8 mouse cellular contexts compared by ENCODE assay signal in the genomic region with DNA sequence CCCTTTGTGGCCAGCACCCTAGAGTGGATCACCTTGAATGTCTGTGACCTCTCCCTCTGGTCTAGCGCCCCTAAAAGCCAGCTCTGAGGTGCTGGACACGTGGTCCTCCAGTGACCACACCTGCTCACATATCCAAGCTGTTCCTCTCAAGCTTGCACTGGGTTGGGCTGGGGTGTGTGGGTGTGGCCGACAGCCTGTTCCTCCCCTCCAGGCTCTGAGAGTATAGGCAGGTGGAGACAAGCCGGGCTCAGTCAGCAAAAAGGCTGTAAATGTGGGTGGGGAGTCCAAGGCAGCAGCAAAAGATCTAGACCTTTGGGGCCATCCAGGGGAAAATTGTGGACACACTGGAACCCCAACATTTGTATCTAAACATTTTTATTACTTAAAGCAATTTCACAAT. TPM values are rescaled to one million over a fixed set of nuclear protein-coding genes. Genes with fewer than 3 reads are reported as not detected.
DNase-seq lines count a peak whose midpoint lies in the region; ATAC-seq and TF ChIP-seq lines count a peak whose summit lies in the region.

No protein-coding gene starts in this region.

- H3K4me1 ChIP-seq in forebrain, embryonic 10.5 days = peaks cover 54% of the 10 kb centered on the region
- peaks cover 15% of the 10 kb centered on the region for H3K4me1 ChIP-seq in forebrain, embryonic 14.5 days (ENCODE audit: control insufficient read depth, insufficient read depth, low read length)
- peaks cover 78% of the 10 kb centered on the region for H3K4me1 ChIP-seq in G1E (ENCODE audit: insufficient read depth, low read depth, low read length)
- peaks cover 35% of the 10 kb centered on the region for H3K4me1 ChIP-seq in intestine, embryonic 14.5 days (replicated peaks; ENCODE audit: control insufficient read depth, insufficient read depth, low read length)
- H3K4me1 ChIP-seq in megakaryocyte, embryonic 14.5 days = peaks cover 84% of the 10 kb centered on the region
- H3K4me1 ChIP-seq in hindbrain, embryonic 14.5 days (replicated peaks; ENCODE audit: control insufficient read depth, insufficient read depth, low read length) = peaks cover 12% of the 10 kb centered on the region; the same call in 1 of the 2 replicates

- H3K27ac ChIP-seq in forebrain, embryonic 10.5 days = peak overlapping the region; percentile 83; the same call in 1 of the 2 replicates
- no peak overlapping the region for H3K27ac ChIP-seq in forebrain, embryonic 14.5 days (ENCODE audit: low read depth, low read length)
- no peak overlapping the region for H3K27ac ChIP-seq in intestine, embryonic 14.5 days (ENCODE audit: low read depth)
- H3K27ac ChIP-seq in hindbrain, embryonic 14.5 days = no peak overlapping the region

- no peak overlapping the region for H3K4me3 ChIP-seq in forebrain, embryonic 10.5 days
- no peak overlapping the region for H3K4me3 ChIP-seq in forebrain, embryonic 14.5 days (ENCODE audit: low read depth, low read length)
- H3K4me3 ChIP-seq in G1E (ENCODE audit: low read depth, low read length) = peak overlapping the region; percentile 64; the same call in 1 of the 2 replicates
- no peak overlapping the region for H3K4me3 ChIP-seq in intestine, embryonic 14.5 days (ENCODE audit: low read depth, low read length)
- H3K4me3 ChIP-seq in megakaryocyte, embryonic 14.5 days (replicated peaks) = peak overlapping the region; percentile 62
- no peak overlapping the region for H3K4me3 ChIP-seq in hindbrain, embryonic 14.5 days (replicated peaks; ENCODE audit: low read length)

- ATAC-seq in forebrain, embryonic 14.5 days = no peak
- peak; percentile 69 for ATAC-seq in G1E (ENCODE audit: extremely low read depth, insufficient number of reproducible peaks, low FRiP score, poor library complexity, severe bottlenecking)
- peak; percentile 74 for ATAC-seq in intestine, embryonic 14.5 days (replicated peaks; ENCODE audit: low FRiP score, low TSS enrichment, low read depth)
- ATAC-seq in hindbrain, embryonic 14.5 days (ENCODE audit: low FRiP score) = no peak

- no peaks in the 10 kb centered on the region for H3K36me3 ChIP-seq in forebrain, embryonic 10.5 days (replicated peaks)
- no peaks in the 10 kb centered on the region for H3K36me3 ChIP-seq in forebrain, embryonic 14.5 days (ENCODE audit: control insufficient read depth, insufficient read depth, low read length)
- H3K36me3 ChIP-seq in G1E (replicated peaks) = no peaks in the 10 kb centered on the region
- H3K36me3 ChIP-seq in intestine, embryonic 14.5 days (ENCODE audit: control insufficient read depth, insufficient read depth, low read length) = no peaks in the 10 kb centered on the region
- no peaks in the 10 kb centered on the region for H3K36me3 ChIP-seq in megakaryocyte, embryonic 14.5 days (replicated peaks; ENCODE audit: low read length)
- H3K36me3 ChIP-seq in hindbrain, embryonic 14.5 days (replicated peaks; ENCODE audit: control insufficient read depth, insufficient read depth) = no peaks in the 10 kb centered on the region

- TF ChIP-seq CTCF in G1E (IDR thresholded peaks at IDR 0.05; ENCODE audit: low read depth, low read length) = no peak

- H3K9ac ChIP-seq in forebrain, embryonic 14.5 days (ENCODE audit: low read length) = no peak overlapping the region
- no peak overlapping the region for H3K9ac ChIP-seq in intestine, embryonic 14.5 days (ENCODE audit: low read length)
- no peak overlapping the region for H3K9ac ChIP-seq in hindbrain, embryonic 14.5 days

- H3K4me2 ChIP-seq in forebrain, embryonic 14.5 days (ENCODE audit: low read length) = no peak overlapping the region
- H3K4me2 ChIP-seq in intestine, embryonic 14.5 days (ENCODE audit: low read length) = no peak overlapping the region
- no peak overlapping the region for H3K4me2 ChIP-seq in hindbrain, embryonic 14.5 days (replicated peaks)

- peak; percentile 28 for DNase-seq in forebrain, embryonic 10.5 days (ENCODE audit: extremely low spot score, low spot score)
- DNase-seq in forebrain, embryonic 14.5 days (ENCODE audit: low spot score) = no peak
- DNase-seq in G1E (ENCODE audit: low spot score) = peak; percentile 84
- peak; percentile 68 for DNase-seq in intestine, embryonic 14.5 days (ENCODE audit: low spot score)
- DNase-seq in adrenal gland, adult 18-20 months (ENCODE audit: low spot score in 2 of 2) = no peak
- no peak for DNase-seq in layer of hippocampus, adult 18-20 months (ENCODE audit: low spot score in 2 of 2)
- DNase-seq in hindbrain, embryonic 14.5 days (ENCODE audit: low spot score) = no peak

- peaks cover 31% of the 10 kb centered on the region for H3K27me3 ChIP-seq in forebrain, embryonic 10.5 days (ENCODE audit: poor library complexity, severe bottlenecking)
- H3K27me3 ChIP-seq in forebrain, embryonic 14.5 days (replicated peaks; ENCODE audit: control insufficient read depth, insufficient read depth, low read length) = 0 out of 2 replicates have a peak, but pooled peaks cover 3% of the 10 kb centered on the region
- H3K27me3 ChIP-seq in G1E (ENCODE audit: insufficient read depth, low read length) = no peaks in the 10 kb centered on the region
- peaks cover 10% of the 10 kb centered on the region; the same call in 1 of the 2 replicates for H3K27me3 ChIP-seq in intestine, embryonic 14.5 days (replicated peaks; ENCODE audit: control insufficient read depth, insufficient read depth, low read length)
- no peaks in the 10 kb centered on the region for H3K27me3 ChIP-seq in megakaryocyte, embryonic 14.5 days (replicated peaks)
- no peaks in the 10 kb centered on the region for H3K27me3 ChIP-seq in hindbrain, embryonic 14.5 days (ENCODE audit: control insufficient read depth, insufficient read depth, low read length)

- no peaks in the 10 kb centered on the region for H3K9me3 ChIP-seq in forebrain, embryonic 10.5 days
- no peaks in the 10 kb centered on the region for H3K9me3 ChIP-seq in forebrain, embryonic 14.5 days (replicated peaks; ENCODE audit: control insufficient read depth, low read length)
- H3K9me3 ChIP-seq in G1E (replicated peaks) = no peaks in the 10 kb centered on the region
- H3K9me3 ChIP-seq in intestine, embryonic 14.5 days (ENCODE audit: control insufficient read depth, low read length) = no peaks in the 10 kb centered on the region
- no peaks in the 10 kb centered on the region for H3K9me3 ChIP-seq in megakaryocyte, embryonic 14.5 days
- no peaks in the 10 kb centered on the region for H3K9me3 ChIP-seq in hindbrain, embryonic 14.5 days (ENCODE audit: control insufficient read depth, low read length)

- 42% methylated on average over 4 of the region's 4 CpGs for WGBS in forebrain, embryonic 10.5 days
- 45% methylated on average over 4 of the region's 4 CpGs for WGBS in forebrain, embryonic 14.5 days
- 26% methylated on average over 4 of the region's 4 CpGs for WGBS in intestine, embryonic 14.5 days
- WGBS in hindbrain, embryonic 14.5 days = 40% methylated on average over 4 of the region's 4 CpGs

RNA-seq across cellular contexts. Expression of gene Pak6, which starts 4.6 kb away (rescaled TPM):
- polyA plus RNA-seq in forebrain, embryonic 10.5 days (2016; fragmentation: Nextera tagmentation; extraction: Ambion mirVana) = 0.52 and 1.6 TPM in 2 replicates
- polyA plus RNA-seq in forebrain, embryonic 14.5 days (2014; fragmentation: Nextera tagmentation; extraction: Ambion mirVana) = 14.0 and 18.7 TPM in 2 replicates
- total RNA-seq in G1E (2014; fragmentation: Nextera tagmentation) (7.9 and 9.6 TPM in 2 replicates), G1E (2017) (6.2 and 10.0 TPM in 2 replicates)
- polyA plus RNA-seq in G1E (2012) = 28.0 and 34.2 TPM in 2 replicates
- polyA plus RNA-seq in intestine, embryonic 14.5 days (2014; fragmentation: Nextera tagmentation; extraction: Ambion mirVana) = 2.4 and 2.7 TPM in 2 replicates
- polyA plus RNA-seq in megakaryocyte, embryonic 14.5 days (2012; ENCODE audit: insufficient read depth, low replicate concordance) = 7.2 and 8.5 TPM in 2 replicates
- 10 to 100 TPM; 11.5 to 19.4 TPM for total RNA-seq in adrenal gland, adult 18-20 months (2021)
- 10 to 100 TPM; 54.3 to 67.9 TPM for total RNA-seq in layer of hippocampus, adult 18-20 months (2021)
- 39.9 and 41.7 TPM in 2 replicates for polyA plus RNA-seq in hindbrain, embryonic 14.5 days (2014; fragmentation: Nextera tagmentation; extraction: Ambion mirVana)

RNA-seq across cellular contexts. Expression of gene Ankrd63, which starts 45.3 kb away (rescaled TPM):
- polyA plus RNA-seq in forebrain, embryonic 10.5 days (2016; fragmentation: Nextera tagmentation; extraction: Ambion mirVana) = not detected in 2 replicates
- 0.28 and 0.41 TPM in 2 replicates for polyA plus RNA-seq in forebrain, embryonic 14.5 days (2014; fragmentation: Nextera tagmentation; extraction: Ambion mirVana)
- total RNA-seq in G1E (2014; fragmentation: Nextera tagmentation) (0.15 TPM in 1 of 2 replicates, not detected in the other), G1E (2017) (under 0.01 and 0.05 TPM in 2 replicates)
- polyA plus RNA-seq in G1E (2012) = not detected in 2 replicates
- polyA plus RNA-seq in intestine, embryonic 14.5 days (2014; fragmentation: Nextera tagmentation; extraction: Ambion mirVana) = 0.19 and 0.20 TPM in 2 replicates
- polyA plus RNA-seq in megakaryocyte, embryonic 14.5 days (2012; ENCODE audit: insufficient read depth, low replicate concordance) = 0.30 and 0.55 TPM in 2 replicates
- total RNA-seq in adrenal gland, adult 18-20 months (2021) = under 1 TPM; 0.06 to 0.40 TPM
- 10 to 100 TPM; 18.1 to 18.6 TPM for total RNA-seq in layer of hippocampus, adult 18-20 months (2021)
- not detected in 2 replicates for polyA plus RNA-seq in hindbrain, embryonic 14.5 days (2014; fragmentation: Nextera tagmentation; extraction: Ambion mirVana)

Comparison
In these comparisons a context has a peak if more than half of its experiments do, and no peak if none do; other contexts are left out.
1. DNase-seq: peak in forebrain, embryonic 10.5 days (single experiment), G1E (single experiment) and intestine, embryonic 14.5 days (single experiment); none in forebrain, embryonic 14.5 days (single experiment), adrenal gland, adult 18-20 months (0 of 2), layer of hippocampus, adult 18-20 months (0 of 2) and hindbrain, embryonic 14.5 days (single experiment).
2. H3K4me3 ChIP-seq: peak in G1E (single experiment) and megakaryocyte, embryonic 14.5 days (single experiment); none in forebrain, embryonic 10.5 days (single experiment), forebrain, embryonic 14.5 days (single experiment), intestine, embryonic 14.5 days (single experiment) and hindbrain, embryonic 14.5 days (single experiment).
3. ATAC-seq: peak in G1E (single experiment) and intestine, embryonic 14.5 days (single experiment); none in forebrain, embryonic 14.5 days (single experiment) and hindbrain, embryonic 14.5 days (single experiment).